Mouse (Mus musculus) stomach, embryonic 14.5 days (tissue): ENCODE measurements around the gene Tmem268. TPM values are rescaled to one million over a fixed set of nuclear protein-coding genes. Genes with fewer than 3 reads are reported as not detected.

Source experiments
- ATAC-seq: fragments of 200-750 bp; cut with Nextera tagmentation; 2 replicates; pipeline ENCODE4 v1.8.0; 2017; ENCODE audit warnings: low read depth, moderate TSS enrichment; ENCODE audit not compliant: insufficient number of reproducible peaks, insufficient read depth, low FRiP score
- H3K27ac ChIP-seq: fragments of 300-500 bp; sonication (generic); 2 replicates; pipeline ENCODE4 v1.5.1; 2014; ENCODE audit warnings: mild to moderate bottlenecking, low read length, moderate library complexity, mixed read lengths
- H3K27me3 ChIP-seq: fragments of 300-500 bp; sonication (generic); 2 replicates; pipeline ENCODE4 v1.6.1; 2014; ENCODE audit warnings: low read length, control low read depth, mixed read lengths; ENCODE audit not compliant: control insufficient read depth, insufficient read depth
- H3K36me3 ChIP-seq: fragments of 300-500 bp; sonication (generic); 2 replicates; pipeline ENCODE4 v1.6.1; 2014; ENCODE audit warnings: mild to moderate bottlenecking, control low read depth, low read length, moderate library complexity, mixed read lengths; ENCODE audit not compliant: control insufficient read depth, insufficient read depth
- H3K4me1 ChIP-seq: fragments of 300-500 bp; sonication (generic); 2 replicates; pipeline ENCODE4 v1.6.1; 2014; ENCODE audit warnings: low read length, control low read depth, mixed read lengths; ENCODE audit not compliant: control insufficient read depth, insufficient read depth
- H3K4me2 ChIP-seq: fragments of 300-500 bp; sonication (generic); replicated peaks from 2 replicates; pipeline ENCODE4 v1.6.1; 2014; ENCODE audit warnings: low read depth, low read length, control low read depth
- H3K4me3 ChIP-seq: fragments of 300-500 bp; sonication (generic); 2 replicates; pipeline ENCODE4 v1.5.1; 2014; ENCODE audit warnings: low read depth, low read length, control low read depth
- H3K9ac ChIP-seq: fragments of 300-500 bp; sonication (generic); replicated peaks from 2 replicates; pipeline ENCODE4 v1.6.1; 2014; ENCODE audit warnings: low read depth, mild to moderate bottlenecking, control low read depth, low read length, moderate library complexity, mixed read lengths
- H3K9me3 ChIP-seq: fragments of 300-500 bp; sonication (generic); 2 replicates; pipeline ENCODE4 v1.6.1; 2016; ENCODE audit warnings: low read depth, low read length, control low read depth; ENCODE audit not compliant: control insufficient read depth
- WGBS: fragments of 180-500 bp; shearing (Covaris S2); extraction: QIAGEN DNeasy Blood & Tissue Kit; methylation state at CpG from one replicate; pipeline ENCODE4 v1.1.7; 2014; 5-methylcytosine and 5-hydroxymethylcytosine counted together
- polyA plus RNA-seq: library from polyadenylated mRNA; unstranded; fragments of >200 nt; fragmentation: Nextera tagmentation; extraction: Ambion mirVana; gene quantifications from 2 replicates; pipeline ENCODE4 v1.2.1, GENCODE M21; 2014

The Tmem268 gene
- polyA plus RNA-seq, 1 experiment from 2014 or later = 4.9 TPM

DNA sequence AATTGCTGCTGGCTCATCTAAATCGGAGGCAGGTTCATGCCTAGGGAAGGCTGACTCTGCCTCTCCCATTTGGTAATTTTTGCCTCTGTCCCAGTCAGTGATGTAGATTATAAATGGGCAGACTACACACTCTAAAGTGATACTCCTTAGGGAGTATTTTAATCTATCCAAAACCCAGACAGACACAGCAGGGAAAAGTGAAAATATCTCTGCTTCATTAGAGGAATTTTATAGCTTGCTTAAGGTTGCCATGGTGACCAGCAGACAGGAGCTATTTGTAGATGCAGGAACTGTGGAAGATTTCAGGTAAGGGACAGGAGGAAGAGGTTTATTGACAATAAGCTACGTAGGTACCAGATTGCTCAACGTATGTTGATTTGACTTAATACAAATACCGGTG is 21.0 kb upstream of the Tmem268 start:
- H3K4me1 ChIP-seq = no peaks in the 10 kb centered on the region
- WGBS = 82% methylated on average over 4 of the region's 4 CpGs
- no peak for ATAC-seq

GRCm38 (mm10) chr4:63542209-63542608 is 16.4 kb upstream of the Tmem268 start:
- WGBS = 30% methylated on average over 2 of the region's 2 CpGs
- peaks cover 18% of the 10 kb centered on the region; the same call in 1 of the 2 replicates for H3K4me1 ChIP-seq
- no peak overlapping the region for H3K9ac ChIP-seq
- no peak overlapping the region for H3K4me3 ChIP-seq
- H3K27ac ChIP-seq = no peak overlapping the region
- ATAC-seq = no peak
- no peaks in the 10 kb centered on the region for H3K9me3 ChIP-seq
- no peak overlapping the region for H3K4me2 ChIP-seq
- H3K27me3 ChIP-seq = no peaks in the 10 kb centered on the region
- no peaks in the 10 kb centered on the region for H3K36me3 ChIP-seq

More for the DNA sequence above, 21.0 kb upstream of the Tmem268 start:
- Histone ChIP-seq H3K9ac (no peak overlapping the region), H3K36me3 (no peaks in the 10 kb centered on the region), H3K9me3 (no peaks in the 10 kb centered on the region), H3K4me3 (no peak overlapping the region), H3K4me2 (no peak overlapping the region), H3K27ac (no peak overlapping the region), H3K27me3 (no peaks in the 10 kb centered on the region)

- Histone ChIP-seq H3K36me3 (peaks cover 5% of the 10 kb centered on the region), H3K4me1 (peaks cover 20% of the 10 kb centered on the region; the same call in 1 of the 2 replicates), H3K4me3 (no peak overlapping the region), H3K9ac (no peak overlapping the region), H3K27ac (peak overlapping the region; percentile 61; the same call in 1 of the 2 replicates), H3K9me3 (no peaks in the 10 kb centered on the region), H3K27me3 (no peaks in the 10 kb centered on the region), H3K4me2 (peak overlapping the region; percentile 31)
- 42% methylated on average over 10 of the region's 10 CpGs for WGBS
- ATAC-seq = peak; percentile 25
These were observed 14.7 kb upstream of the Tmem268 start for GRCm38 (mm10) chr4:63543746-63544493.

DNA sequence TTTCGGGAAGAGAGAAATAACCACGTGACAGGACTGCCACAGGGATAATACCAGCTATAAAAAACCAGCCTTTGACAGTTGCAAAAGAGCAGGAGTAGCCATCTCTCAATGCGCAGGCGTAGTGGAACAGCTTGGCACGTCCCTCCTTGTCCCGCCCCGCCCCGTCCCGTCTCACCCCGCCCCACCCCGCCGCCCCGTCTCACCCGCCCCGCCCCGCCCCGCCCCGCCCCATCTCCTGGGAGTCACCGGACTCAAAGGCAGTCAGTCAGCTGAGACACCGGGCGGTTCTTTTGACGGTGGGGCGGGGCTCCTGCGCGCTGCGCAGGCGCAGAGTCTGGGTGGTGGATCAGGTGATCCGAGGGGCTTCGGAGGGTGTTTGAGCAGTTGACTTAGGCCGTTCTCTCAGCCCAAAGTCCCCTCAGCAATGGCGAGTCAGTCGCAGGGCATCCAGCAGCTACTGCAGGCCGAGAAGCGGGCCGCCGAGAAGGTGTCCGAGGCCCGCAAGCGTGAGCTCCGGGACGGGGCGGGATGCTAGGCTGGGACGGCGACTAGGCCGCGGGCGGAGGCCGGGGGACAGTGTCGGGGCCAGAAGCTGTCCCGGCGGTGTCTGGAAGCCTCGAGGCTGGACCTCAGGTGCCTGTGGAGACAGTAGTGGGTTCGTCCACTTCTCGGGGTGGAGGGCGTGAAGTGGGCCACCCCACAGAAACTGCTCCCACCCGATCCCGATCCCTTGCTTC is 13.9 kb upstream of the Tmem268 start, which contains the start of gene Atp6v1g1:
Gene Atp6v1g1, plus strand, starts transcription at position 279 of the 737 bp plus-strand sequence.
- H3K27me3 ChIP-seq = no peaks in the 10 kb centered on the region
- no peaks in the 10 kb centered on the region for H3K9me3 ChIP-seq
- peak within 1 kb of the TSS; percentile 69 for H3K27ac ChIP-seq
- H3K36me3 ChIP-seq = peaks cover 12% of the 10 kb centered on the region
- under 1% methylated on average over 46 of the region's 57 CpGs for WGBS
- peak within 1 kb of the TSS; percentile 84 for H3K4me3 ChIP-seq
- H3K4me1 ChIP-seq = peaks cover 20% of the 10 kb centered on the region; the same call in 1 of the 2 replicates
- H3K4me2 ChIP-seq = peak within 1 kb of the TSS; percentile 60
- peak within 1 kb of the TSS; percentile 80 for H3K9ac ChIP-seq
- peak; percentile 95 for ATAC-seq

GRCm38 (mm10) chr4:63545231-63545958 is 13.2 kb upstream of the Tmem268 start:
- H3K27me3 ChIP-seq = no peaks in the 10 kb centered on the region

DNA sequence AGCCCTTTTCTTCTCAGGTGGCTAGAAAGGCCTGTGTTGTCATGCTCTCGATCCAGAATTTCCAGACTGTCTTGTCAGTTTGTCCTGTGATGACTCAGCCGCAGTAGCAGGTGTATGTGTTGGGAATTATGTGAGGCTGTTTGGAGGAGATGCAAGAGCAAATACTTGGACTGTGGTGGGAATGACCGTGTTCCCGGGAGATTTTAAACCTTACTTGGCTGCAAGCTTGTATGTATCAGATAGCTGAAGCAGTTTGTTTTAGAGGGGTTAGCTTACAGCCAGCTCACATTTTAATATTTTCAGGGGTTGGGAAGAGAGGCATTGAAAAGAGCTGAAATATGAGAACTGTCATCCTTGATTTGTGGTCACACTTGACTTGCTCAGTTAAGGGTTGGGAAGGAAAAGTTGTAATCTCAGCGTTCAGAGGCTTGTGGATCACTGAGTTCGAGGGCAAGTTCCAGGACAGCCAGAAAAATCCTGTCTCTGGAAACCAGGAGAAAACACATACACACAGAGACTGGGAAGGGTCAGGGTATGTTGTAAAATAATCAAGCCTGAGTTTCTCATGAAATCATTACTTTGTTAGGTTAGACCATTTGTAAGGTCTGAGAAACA is 12.0 kb upstream of the Tmem268 start:
- Histone ChIP-seq H3K27ac (no peak overlapping the region), H3K36me3 (peaks cover 24% of the 10 kb centered on the region), H3K9ac (peak overlapping the region; percentile 80; the same call in 1 of the 2 replicates), H3K9me3 (no peaks in the 10 kb centered on the region), H3K4me2 (peak overlapping the region; percentile 60), H3K4me1 (peaks cover 20% of the 10 kb centered on the region; the same call in 1 of the 2 replicates), H3K4me3 (peak overlapping the region; percentile 84), H3K27me3 (no peaks in the 10 kb centered on the region)
- no peak for ATAC-seq
- 62% methylated on average over 6 of the region's 6 CpGs for WGBS

More at GRCm38 (mm10) chr4:63545231-63545958, 13.2 kb upstream of the Tmem268 start:
- peaks cover 20% of the 10 kb centered on the region; the same call in 1 of the 2 replicates for H3K4me1 ChIP-seq
- WGBS = 15% methylated on average over 26 of the region's 26 CpGs
- H3K4me3 ChIP-seq = peak overlapping the region; percentile 84
- no peak for ATAC-seq
- H3K36me3 ChIP-seq = peaks cover 13% of the 10 kb centered on the region
- peak overlapping the region; percentile 80 for H3K9ac ChIP-seq
- peak overlapping the region; percentile 60 for H3K4me2 ChIP-seq
- H3K27ac ChIP-seq = peak overlapping the region; percentile 69
- no peaks in the 10 kb centered on the region for H3K9me3 ChIP-seq

DNA sequence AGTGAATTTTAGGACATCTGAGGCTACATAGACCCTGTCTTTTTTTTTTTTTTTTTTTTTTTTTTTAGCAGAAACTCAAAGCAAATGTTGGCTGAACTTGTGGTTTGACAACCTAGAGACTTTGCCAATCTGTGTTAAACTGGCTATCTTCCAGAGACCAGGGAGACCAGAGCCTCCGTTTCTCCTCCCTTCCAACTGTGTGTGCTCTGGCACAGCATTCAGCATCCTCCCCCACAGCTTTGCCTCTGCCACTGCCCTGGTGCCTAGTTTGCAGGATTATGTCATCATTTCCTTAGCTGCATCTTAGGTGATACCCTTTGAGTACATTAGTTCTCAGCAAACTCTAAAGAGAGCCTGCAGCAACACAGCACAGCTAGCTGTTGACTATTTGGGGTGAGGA is 10.8 kb upstream of the Tmem268 start:
- Histone ChIP-seq H3K27me3 (no peaks in the 10 kb centered on the region), H3K4me3 (no peak overlapping the region), H3K27ac (no peak overlapping the region), H3K9ac (no peak overlapping the region), H3K4me1 (peaks cover 20% of the 10 kb centered on the region; the same call in 1 of the 2 replicates), H3K36me3 (peaks cover 34% of the 10 kb centered on the region), H3K9me3 (no peaks in the 10 kb centered on the region), H3K4me2 (no peak overlapping the region)
- ATAC-seq = no peak
- WGBS = 60% methylated on average over 1 of the region's 1 CpGs
